Mouse (Mus musculus): ENCODE results near the gene Csf3.

- TF ChIP-seq POLR2A (IDR thresholded peaks at IDR 0.05; ENCODE audit: borderline replicate concordance, low read depth, low read length) = no peak
- no peak for TF ChIP-seq CTCF (IDR thresholded peaks at IDR 0.05; ENCODE audit: low read depth, low read length)
These were observed 3.8 kb upstream of the Csf3 start for GRCm38 (mm10) chr11:98697225-98697624.
